Mouse (Mus musculus) bone marrow, adult 2 months (tissue): ENCODE measurements around the gene Rpap1.

Experiments
- CTCF ChIP-seq: fragments of 200-500 bp; IDR thresholded peaks from 2 replicates; pipeline ENCODE4 v1.5.1; 2011; ENCODE audit warnings: low read length, control low read depth; ENCODE audit not compliant: control insufficient read depth, insufficient read depth
- POLR2A ChIP-seq: fragments of 200-500 bp; IDR thresholded peaks from 2 replicates; pipeline ENCODE4 v1.6.1; 2011; ENCODE audit warnings: low read depth, mild to moderate bottlenecking, control low read depth, low read length, borderline replicate concordance; ENCODE audit not compliant: control insufficient read depth

- TF ChIP-seq CTCF (no peak), POLR2A (no peak)
Observed at GRCm38 (mm10) chr2:119742461-119743175, 44.7 kb downstream of the Rpap1 start.
